Comparison of ENCODE assay signal across 21 mouse cellular contexts in the genomic region with DNA sequence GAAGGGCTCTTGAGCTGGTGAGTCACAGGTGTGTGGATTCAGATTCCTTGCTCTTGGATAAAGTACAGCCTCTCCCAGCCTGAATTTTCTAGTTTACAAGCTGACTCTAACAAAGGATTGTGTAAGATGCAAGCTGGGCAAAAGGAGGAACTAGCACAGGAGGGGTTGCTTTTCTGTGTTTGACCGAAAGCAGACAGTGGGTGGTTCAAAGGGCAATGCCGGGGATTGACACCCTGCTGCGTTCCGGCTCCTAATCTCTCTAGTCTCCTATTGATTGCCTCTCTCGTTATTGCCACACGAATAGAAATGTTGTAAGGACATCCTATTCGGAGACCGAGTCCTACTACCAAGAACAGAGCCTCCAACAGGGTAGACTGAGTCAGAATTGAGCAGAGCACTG. TPM values are rescaled to one million over a fixed set of nuclear protein-coding genes. Genes with fewer than 3 reads are reported as not detected.
DNase-seq lines count a peak whose midpoint lies in the region; ATAC-seq lines count a peak whose summit lies in the region.
"Had no signal": no experiment of that assay in that cellular context is flagged by ENCODE, and none has a peak within 500 bp of the region (broad histone marks: within the 10 kb centered on the region; RNA-seq: fewer than 3 reads in every experiment).

No protein-coding gene starts in this region.

- no peaks in the 10 kb centered on the region for H3K27me3 ChIP-seq in liver, embryonic 13.5 days
- H3K27me3 ChIP-seq in stomach, embryonic 15.5 days (replicated peaks), result no peaks in the 10 kb centered on the region
- H3K27me3 ChIP-seq in forebrain, embryonic 12.5 days, result peaks cover 4% of the 10 kb centered on the region
- H3K27me3 ChIP-seq in hindbrain, embryonic 13.5 days, result no peaks in the 10 kb centered on the region
- H3K27me3 ChIP-seq: embryonic facial prominence, embryonic 15.5 days; forebrain, embryonic 13.5 days had no signal

- peak overlapping the region; percentile 45 for H3K4me2 ChIP-seq in liver, embryonic 13.5 days
- no peak overlapping the region for H3K4me2 ChIP-seq in stomach, embryonic 15.5 days
- H3K4me2 ChIP-seq in forebrain, embryonic 12.5 days, result no peak overlapping the region
- H3K4me2 ChIP-seq in hindbrain, embryonic 13.5 days, result no peak overlapping the region
- H3K4me2 ChIP-seq: embryonic facial prominence, embryonic 15.5 days; forebrain, embryonic 13.5 days; midbrain, embryonic 12.5 days had no signal

- H3K36me3 ChIP-seq in liver, embryonic 13.5 days, result no peaks in the 10 kb centered on the region
- no peaks in the 10 kb centered on the region for H3K36me3 ChIP-seq in stomach, embryonic 15.5 days
- H3K36me3 ChIP-seq in forebrain, embryonic 12.5 days (replicated peaks), result no peaks in the 10 kb centered on the region
- H3K36me3 ChIP-seq in hindbrain, embryonic 13.5 days, result no peaks in the 10 kb centered on the region
- H3K36me3 ChIP-seq: embryonic facial prominence, embryonic 15.5 days; limb, embryonic 10.5 days; midbrain, embryonic 12.5 days had no signal

- H3K27ac ChIP-seq in liver, embryonic 13.5 days, result peak overlapping the region; percentile 65
- peak overlapping the region; percentile 63 for H3K27ac ChIP-seq in stomach, embryonic 15.5 days
- no peak overlapping the region for H3K27ac ChIP-seq in forebrain, embryonic 12.5 days
- H3K27ac ChIP-seq in hindbrain, embryonic 13.5 days, result no peak overlapping the region
- H3K27ac ChIP-seq: forebrain, embryonic 13.5 days; hindbrain, postnatal 0 days; limb, embryonic 10.5 days; midbrain, embryonic 12.5 days had no signal

- H3K4me3 ChIP-seq in liver, embryonic 13.5 days (replicated peaks), result no peak overlapping the region
- no peak overlapping the region for H3K4me3 ChIP-seq in stomach, embryonic 15.5 days (replicated peaks)
- no peak overlapping the region for H3K4me3 ChIP-seq in forebrain, embryonic 12.5 days (replicated peaks)
- H3K4me3 ChIP-seq in hindbrain, embryonic 13.5 days, result no peak overlapping the region
- H3K4me3 ChIP-seq: embryonic facial prominence, embryonic 15.5 days; forebrain, embryonic 13.5 days; limb, embryonic 10.5 days; midbrain, embryonic 12.5 days had no signal

- ATAC-seq in granulocyte monocyte progenitor cell, adult 5-6 weeks (replicated peaks; ENCODE audit: poor library complexity, severe bottlenecking), result peak; percentile 88
- peak; percentile 57 for ATAC-seq in liver, embryonic 13.5 days (ENCODE audit: low read depth)
- no peak for ATAC-seq in stomach, embryonic 15.5 days (ENCODE audit: insufficient read depth, low FRiP score, low read depth)
- no peak for ATAC-seq in forebrain, embryonic 12.5 days (ENCODE audit: low FRiP score)
- no peak for ATAC-seq in hindbrain, embryonic 13.5 days (ENCODE audit: low FRiP score)
- ATAC-seq: forebrain, embryonic 13.5 days; hindbrain, postnatal 0 days had no signal

- no peaks in the 10 kb centered on the region for H3K9me3 ChIP-seq in liver, embryonic 13.5 days (replicated peaks)
- no peaks in the 10 kb centered on the region for H3K9me3 ChIP-seq in stomach, embryonic 15.5 days
- H3K9me3 ChIP-seq in forebrain, embryonic 12.5 days, result no peaks in the 10 kb centered on the region
- no peaks in the 10 kb centered on the region for H3K9me3 ChIP-seq in hindbrain, embryonic 13.5 days
- H3K9me3 ChIP-seq: embryonic facial prominence, embryonic 15.5 days; forebrain, embryonic 13.5 days; limb, embryonic 10.5 days; midbrain, embryonic 12.5 days had no signal

- H3K9ac ChIP-seq in liver, embryonic 13.5 days, result no peak overlapping the region
- no peak overlapping the region for H3K9ac ChIP-seq in stomach, embryonic 15.5 days
- no peak overlapping the region for H3K9ac ChIP-seq in forebrain, embryonic 12.5 days
- H3K9ac ChIP-seq in hindbrain, embryonic 13.5 days, result no peak overlapping the region
- H3K9ac ChIP-seq: embryonic facial prominence, embryonic 15.5 days; forebrain, embryonic 13.5 days; midbrain, embryonic 12.5 days had no signal

- 51% methylated on average over 8 of the region's 8 CpGs for WGBS in liver, embryonic 13.5 days (ENCODE audit: insufficient replicate concordance)
- 70% methylated on average over 8 of the region's 8 CpGs for WGBS in stomach, embryonic 15.5 days
- 8% methylated on average over 8 of the region's 8 CpGs for WGBS in forebrain, embryonic 12.5 days
- 51% methylated on average over 8 of the region's 8 CpGs for WGBS in hindbrain, embryonic 13.5 days

- peak; percentile 50 for DNase-seq in kidney, adult 9 months
- DNase-seq in kidney, adult 8-10 months, result no peak
- DNase-seq in liver, embryonic 13.5 days, result no peak
- no peak for DNase-seq in adrenal gland, adult (ENCODE audit: inconsistent age in 2 of 2, low spot score in 1 of 2)
- DNase-seq: adrenal gland, adult 2 months; cerebellum, adult 18-20 months; thymus, adult 2 months had no signal

- H3K4me1 ChIP-seq in liver, embryonic 13.5 days (replicated peaks), result no peaks in the 10 kb centered on the region
- no peaks in the 10 kb centered on the region for H3K4me1 ChIP-seq in stomach, embryonic 15.5 days
- peaks cover 13% of the 10 kb centered on the region; the same call in 1 of the 2 replicates for H3K4me1 ChIP-seq in forebrain, embryonic 12.5 days
- H3K4me1 ChIP-seq in hindbrain, embryonic 13.5 days (replicated peaks), result peaks cover 7% of the 10 kb centered on the region

RNA-seq across cellular contexts. Expression of a gene that starts 1.0 kb away (rescaled TPM):
- total RNA-seq in granulocyte monocyte progenitor cell, adult 5-6 weeks (2014; fragmentation: Nextera tagmentation), result not detected in 2 replicates
- not detected in 2 replicates for total RNA-seq in granulocyte monocyte progenitor cell, adult 5-6 weeks (2017)
- polyA plus RNA-seq in liver, embryonic 13.5 days (2015; fragmentation: Nextera tagmentation; extraction: Ambion mirVana), result 41.4 and 46.2 TPM in 2 replicates
- polyA plus RNA-seq in stomach, embryonic 15.5 days (2015; fragmentation: Nextera tagmentation; extraction: Ambion mirVana), result 21.5 and 23.7 TPM in 2 replicates
- polyA plus RNA-seq in forebrain, embryonic 12.5 days (2016; fragmentation: Nextera tagmentation; extraction: Ambion mirVana), result not detected in 2 replicates
- not detected in 2 replicates for polyA plus RNA-seq in hindbrain, embryonic 13.5 days (2015; fragmentation: Nextera tagmentation; extraction: Ambion mirVana)
- total RNA-seq: gastrocnemius, adult 18-20 months; heart, adult 8-10 months; hindbrain, postnatal 0 days had no signal
- polyA plus RNA-seq: brain, embryonic 14.5 days; heart, postnatal 0 days; limb, embryonic 10.5 days; lung, embryonic 16.5 days; midbrain, embryonic 12.5 days had no signal

RNA-seq across cellular contexts. Expression of a gene that starts 27.2 kb away (rescaled TPM):
- 1.9 and 3.8 TPM in 2 replicates for total RNA-seq in granulocyte monocyte progenitor cell, adult 5-6 weeks (2014; fragmentation: Nextera tagmentation)
- total RNA-seq in granulocyte monocyte progenitor cell, adult 5-6 weeks (2017), result 6.0 and 9.6 TPM in 2 replicates
- 1.1 and 1.5 TPM in 2 replicates for polyA plus RNA-seq in liver, embryonic 13.5 days (2015; fragmentation: Nextera tagmentation; extraction: Ambion mirVana)
- polyA plus RNA-seq in stomach, embryonic 15.5 days (2015; fragmentation: Nextera tagmentation; extraction: Ambion mirVana), result 7.2 TPM in 2 replicates
- polyA plus RNA-seq in forebrain, embryonic 12.5 days (2016; fragmentation: Nextera tagmentation; extraction: Ambion mirVana), result 0.50 and 0.69 TPM in 2 replicates
- polyA plus RNA-seq in hindbrain, embryonic 13.5 days (2015; fragmentation: Nextera tagmentation; extraction: Ambion mirVana), result 1.4 and 1.6 TPM in 2 replicates

Comparison
In these comparisons a context has a peak if more than half of its experiments do, and no peak if none do; other contexts are left out.
1. ATAC-seq: peak in granulocyte monocyte progenitor cell, adult 5-6 weeks (single experiment) and liver, embryonic 13.5 days (single experiment); none in stomach, embryonic 15.5 days (single experiment), forebrain, embryonic 12.5 days (single experiment) and hindbrain, embryonic 13.5 days (single experiment).
2. H3K27ac ChIP-seq: peak in liver, embryonic 13.5 days (single experiment) and stomach, embryonic 15.5 days (single experiment); none in forebrain, embryonic 12.5 days (single experiment) and hindbrain, embryonic 13.5 days (single experiment).
3. RNA of a gene that starts 1.0 kb away (polyA plus RNA-seq): 41.4 to 46.2 TPM in liver, embryonic 13.5 days and 21.5 to 23.7 TPM in stomach, embryonic 15.5 days; not detected in forebrain, embryonic 12.5 days and not detected in hindbrain, embryonic 13.5 days; every median in the first group is over 10 times any median in the second.